Mouse (Mus musculus): ENCODE measurements around the gene Lrrc4b. TPM values are rescaled to one million over a fixed set of nuclear protein-coding genes. Genes with fewer than 3 reads are reported as not detected.
A peak's percentile ranks its signal among the peaks of the same experiment; 100 is the strongest.

Lrrc4b gene
- polyA plus RNA-seq, 2 experiments, result 1.6 to 15.3 TPM

GRCm38 (mm10) chr7:44441180-44441579 lies 12.4 kb downstream of the Lrrc4b start:
- Histone ChIP-seq H3K27ac (replicated peaks; ENCODE audit: low read depth, low read length) (no peak overlapping the region), H3K27me3 (ENCODE audit: control insufficient read depth, insufficient read depth, low read length) (peaks cover 60% of the 10 kb centered on the region), H3K4me1 (ENCODE audit: control insufficient read depth, insufficient read depth, low read length) (peaks cover 5% of the 10 kb centered on the region; the same call in 1 of the 2 replicates), H3K9ac (ENCODE audit: low read depth, low read length, severe bottlenecking) (no peak overlapping the region), H3K9me3 (ENCODE audit: control insufficient read depth, low read length) (no peaks in the 10 kb centered on the region), H3K4me2 (replicated peaks; ENCODE audit: low read depth, low read length, severe bottlenecking) (no peak overlapping the region), H3K4me3 (replicated peaks; ENCODE audit: low read length) (peak overlapping the region; percentile 28; the same call in 1 of the 2 replicates), H3K36me3 (ENCODE audit: control insufficient read depth, insufficient read depth, low read length) (no peaks in the 10 kb centered on the region)
- DNase-seq (ENCODE audit: low spot score) (no peak), ATAC-seq (ENCODE audit: low FRiP score, low read depth) (no peak)
- 0% methylated on average over 1 of the region's 1 CpGs for WGBS
- TF ChIP-seq POLR2A (IDR thresholded peaks at IDR 0.05; ENCODE audit: borderline replicate concordance, extremely low read depth, insufficient read depth, insufficient read length), result no peak

GRCm38 (mm10) chr7:44441648-44442109 lies 12.9 kb downstream of the Lrrc4b start:
- TF ChIP-seq POLR2A (IDR thresholded peaks at IDR 0.05; ENCODE audit: borderline replicate concordance, extremely low read depth, insufficient read depth, insufficient read length), result no peak
- DNase-seq (ENCODE audit: low spot score) (no peak), ATAC-seq (ENCODE audit: low FRiP score, low read depth) (no peak)
- Histone ChIP-seq H3K4me3 (replicated peaks; ENCODE audit: low read length) (peak overlapping the region; percentile 28), H3K36me3 (ENCODE audit: control insufficient read depth, insufficient read depth, low read length) (no peaks in the 10 kb centered on the region), H3K9me3 (ENCODE audit: control insufficient read depth, low read length) (no peaks in the 10 kb centered on the region), H3K4me1 (ENCODE audit: control insufficient read depth, insufficient read depth, low read length) (peaks cover 5% of the 10 kb centered on the region; the same call in 1 of the 2 replicates), H3K9ac (ENCODE audit: low read depth, low read length, severe bottlenecking) (peak overlapping the region; percentile 43; the same call in 1 of the 2 replicates), H3K4me2 (replicated peaks; ENCODE audit: low read depth, low read length, severe bottlenecking) (peak overlapping the region; percentile 45), H3K27me3 (ENCODE audit: control insufficient read depth, insufficient read depth, low read length) (peaks cover 62% of the 10 kb centered on the region), H3K27ac (replicated peaks; ENCODE audit: low read depth, low read length) (no peak overlapping the region)
- 2% methylated on average over 14 of the region's 14 CpGs for WGBS

DNA sequence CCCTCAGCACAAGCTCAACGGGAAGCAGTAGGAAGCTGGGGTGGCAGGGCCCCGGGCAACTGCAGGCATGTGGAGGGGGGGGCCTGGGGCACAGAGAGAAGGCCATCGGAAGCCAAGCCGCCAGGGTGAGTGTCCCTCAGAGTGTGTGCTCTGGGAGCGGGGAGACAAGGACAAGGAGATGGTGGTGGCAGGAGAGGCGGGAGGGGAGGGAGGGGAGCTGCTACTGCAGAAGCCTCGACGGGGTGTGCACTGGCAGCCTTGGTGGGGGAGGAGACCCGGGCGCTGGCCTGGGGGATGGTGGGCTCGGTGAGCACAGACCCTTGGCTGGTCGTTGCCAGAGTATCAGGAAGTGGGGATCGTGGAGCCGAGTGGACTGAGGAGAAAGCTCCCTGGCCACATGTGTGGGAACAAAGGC lies 13.6 kb downstream of the Lrrc4b start:
- 0% methylated on average over 9 of the region's 14 CpGs for WGBS
- no peaks in the 10 kb centered on the region for H3K36me3 ChIP-seq (ENCODE audit: control insufficient read depth, insufficient read depth, low read length)
- H3K4me2 ChIP-seq (replicated peaks; ENCODE audit: low read depth, low read length, severe bottlenecking), result peak overlapping the region; percentile 45
- H3K27ac ChIP-seq (replicated peaks; ENCODE audit: low read depth, low read length), result no peak overlapping the region
- ATAC-seq (ENCODE audit: low FRiP score, low read depth) (no peak), DNase-seq (ENCODE audit: low spot score) (no peak)
- H3K9ac ChIP-seq (ENCODE audit: low read depth, low read length, severe bottlenecking), result peak overlapping the region; percentile 43
- TF ChIP-seq POLR2A (IDR thresholded peaks at IDR 0.05; ENCODE audit: borderline replicate concordance, extremely low read depth, insufficient read depth, insufficient read length), result no peak
- peaks cover 5% of the 10 kb centered on the region; the same call in 1 of the 2 replicates for H3K4me1 ChIP-seq (ENCODE audit: control insufficient read depth, insufficient read depth, low read length)
- H3K27me3 ChIP-seq (ENCODE audit: control insufficient read depth, insufficient read depth, low read length), result peaks cover 62% of the 10 kb centered on the region
- peak overlapping the region; percentile 28 for H3K4me3 ChIP-seq (replicated peaks; ENCODE audit: low read length)
- no peaks in the 10 kb centered on the region for H3K9me3 ChIP-seq (ENCODE audit: control insufficient read depth, low read length)

- DNase-seq (ENCODE audit: low spot score), result no peak
- no peak for ATAC-seq (ENCODE audit: low FRiP score, low read depth)
- peaks cover 5% of the 10 kb centered on the region; the same call in 1 of the 2 replicates for H3K4me1 ChIP-seq (ENCODE audit: control insufficient read depth, insufficient read depth, low read length)
- H3K36me3 ChIP-seq (ENCODE audit: control insufficient read depth, insufficient read depth, low read length), result no peaks in the 10 kb centered on the region
- peaks cover 62% of the 10 kb centered on the region for H3K27me3 ChIP-seq (ENCODE audit: control insufficient read depth, insufficient read depth, low read length)
- WGBS, result 6% methylated on average over 20 of the region's 20 CpGs
- H3K27ac ChIP-seq (replicated peaks; ENCODE audit: low read depth, low read length), result no peak overlapping the region
- no peak for TF ChIP-seq POLR2A (IDR thresholded peaks at IDR 0.05; ENCODE audit: borderline replicate concordance, extremely low read depth, insufficient read depth, insufficient read length)
- peak overlapping the region; percentile 45 for H3K4me2 ChIP-seq (replicated peaks; ENCODE audit: low read depth, low read length, severe bottlenecking)
- peak overlapping the region; percentile 28 for H3K4me3 ChIP-seq (replicated peaks; ENCODE audit: low read length)
- no peaks in the 10 kb centered on the region for H3K9me3 ChIP-seq (ENCODE audit: control insufficient read depth, low read length)
- 0 out of 2 replicates have a peak overlapping the region, but pooled peaks have one; percentile 43 for H3K9ac ChIP-seq (ENCODE audit: low read depth, low read length, severe bottlenecking)
Measured at GRCm38 (mm10) chr7:44443268-44444173, 14.7 kb downstream of the Lrrc4b start.

- WGBS, result 8% methylated on average over 29 of the region's 29 CpGs
- H3K4me2 ChIP-seq (replicated peaks; ENCODE audit: low read depth, low read length, severe bottlenecking), result no peak overlapping the region
- H3K36me3 ChIP-seq (ENCODE audit: control insufficient read depth, insufficient read depth, low read length), result no peaks in the 10 kb centered on the region
- H3K4me3 ChIP-seq (replicated peaks; ENCODE audit: low read length), result no peak overlapping the region
- no peak for TF ChIP-seq POLR2A (IDR thresholded peaks at IDR 0.05; ENCODE audit: borderline replicate concordance, extremely low read depth, insufficient read depth, insufficient read length)
- ATAC-seq (ENCODE audit: low FRiP score, low read depth) (no peak), DNase-seq (ENCODE audit: low spot score) (no peak)
- no peak overlapping the region for H3K9ac ChIP-seq (ENCODE audit: low read depth, low read length, severe bottlenecking)
- H3K4me1 ChIP-seq (ENCODE audit: control insufficient read depth, insufficient read depth, low read length), result peaks cover 5% of the 10 kb centered on the region; the same call in 1 of the 2 replicates
- peaks cover 62% of the 10 kb centered on the region for H3K27me3 ChIP-seq (ENCODE audit: control insufficient read depth, insufficient read depth, low read length)
- no peak overlapping the region for H3K27ac ChIP-seq (replicated peaks; ENCODE audit: low read depth, low read length)
- no peaks in the 10 kb centered on the region for H3K9me3 ChIP-seq (ENCODE audit: control insufficient read depth, low read length)
Measured at GRCm38 (mm10) chr7:44444886-44445527, 16.2 kb downstream of the Lrrc4b start.
